Mouse (Mus musculus) thymus, adult 2 months (tissue): ENCODE measurements around the gene Slc35e3.

Source experiments
- CTCF ChIP-seq: fragments of 200-500 bp; IDR thresholded peaks from 2 replicates; pipeline ENCODE4 v1.5.1; 2012; ENCODE audit warnings: mild to moderate bottlenecking, control low read depth, low read length, moderate library complexity, borderline replicate concordance; ENCODE audit not compliant: control insufficient read depth, poor library complexity, insufficient read depth; ENCODE audit errors: extremely low read depth
- POLR2A ChIP-seq: fragments of 200-500 bp; IDR thresholded peaks from 2 replicates; pipeline ENCODE4 v1.6.1; 2012; ENCODE audit warnings: mild to moderate bottlenecking, low read length, control low read depth, moderate library complexity; ENCODE audit not compliant: control insufficient read depth, poor library complexity, insufficient read depth; ENCODE audit errors: extremely low read depth

GRCm38 (mm10) chr10:117737075-117737474, 9.1 kb downstream of the Slc35e3 start:
- no peak for TF ChIP-seq POLR2A
- no peak for TF ChIP-seq CTCF
